ENCODE assay signal across 19 mouse cellular contexts in genomic region chr1:154602531-154602930, GRCm38 (mm10).
DNase-seq lines count a peak whose midpoint lies in the region; ATAC-seq and TF ChIP-seq lines count a peak whose summit lies in the region.
"Had no signal": no experiment of that assay in that cellular context is flagged by ENCODE, and none has a peak within 500 bp of the region (broad histone marks: within the 10 kb centered on the region; RNA-seq: fewer than 3 reads in every experiment).

No protein-coding gene starts in this region.

- H3K4me3 ChIP-seq in left cerebral cortex, adult 2 months = no peak overlapping the region
- no peak overlapping the region for H3K4me3 ChIP-seq in kidney, embryonic 14.5 days (ENCODE audit: low read length)
- H3K4me3 ChIP-seq: embryonic facial prominence, embryonic 10.5 days; embryonic facial prominence, embryonic 12.5 days; forebrain, embryonic 13.5 days; forebrain, embryonic 15.5 days had no signal

- no peak overlapping the region for H3K4me2 ChIP-seq in kidney, embryonic 14.5 days (replicated peaks; ENCODE audit: low read depth, low read length)
- H3K4me2 ChIP-seq: embryonic facial prominence, embryonic 12.5 days; forebrain, embryonic 13.5 days; forebrain, embryonic 15.5 days had no signal

- no peaks in the 10 kb centered on the region for H3K4me1 ChIP-seq in kidney, embryonic 14.5 days (ENCODE audit: control insufficient read depth, insufficient read depth, low read length)
- H3K4me1 ChIP-seq: embryonic facial prominence, embryonic 10.5 days; embryonic facial prominence, embryonic 12.5 days; forebrain, embryonic 13.5 days; forebrain, embryonic 15.5 days had no signal

- no peak overlapping the region for H3K9ac ChIP-seq in kidney, embryonic 14.5 days (ENCODE audit: low read depth, low read length)
- H3K9ac ChIP-seq: embryonic facial prominence, embryonic 12.5 days; forebrain, embryonic 13.5 days; forebrain, embryonic 15.5 days had no signal

- DNase-seq in heart, adult 11 months = peak; percentile 33
- DNase-seq in heart, postnatal 36 days = no peak
- no peak for DNase-seq in left cerebral cortex, adult 2 months (ENCODE audit: extremely low spot score in 1 of 2, low spot score in 2 of 2)
- no peak for DNase-seq in left cerebral cortex, postnatal 10 days (ENCODE audit: extremely low spot score in 1 of 2, low spot score in 2 of 2)
- DNase-seq in right cerebral cortex, adult 18-20 months = peak; percentile 20
- no peak for DNase-seq in right cerebral cortex, postnatal 10 days (ENCODE audit: low spot score in 2 of 2)
- DNase-seq: adrenal gland, adult 2 months; adrenal gland, postnatal 10 days; adrenal gland, postnatal 25 days; cerebellum, adult 11-12 months; cerebellum, adult 2 months; cerebellum, adult 9-10 months; cerebellum, postnatal 10 days; cerebellum, postnatal 25 days had no signal

- no peak for TF ChIP-seq CTCF in left cerebral cortex, adult 2 months (IDR thresholded peaks at IDR 0.05)

- H3K36me3 ChIP-seq in kidney, embryonic 14.5 days (ENCODE audit: control insufficient read depth, insufficient read depth, low read length) = no peaks in the 10 kb centered on the region
- H3K36me3 ChIP-seq: embryonic facial prominence, embryonic 10.5 days; embryonic facial prominence, embryonic 12.5 days; forebrain, embryonic 15.5 days had no signal

- H3K9me3 ChIP-seq in kidney, embryonic 14.5 days (ENCODE audit: control insufficient read depth, low read length) = no peaks in the 10 kb centered on the region
- H3K9me3 ChIP-seq: embryonic facial prominence, embryonic 10.5 days; embryonic facial prominence, embryonic 12.5 days; forebrain, embryonic 13.5 days; forebrain, embryonic 15.5 days had no signal

- 0 out of 2 replicates have a peak overlapping the region, but pooled peaks have one; percentile 4 for H3K27ac ChIP-seq in left cerebral cortex, adult 2 months
- no peak overlapping the region for H3K27ac ChIP-seq in kidney, embryonic 14.5 days (ENCODE audit: low read depth, low read length)
- H3K27ac ChIP-seq: embryonic facial prominence, embryonic 10.5 days; embryonic facial prominence, embryonic 12.5 days; forebrain, embryonic 13.5 days; forebrain, embryonic 15.5 days had no signal

- 98% methylated on average over 1 of the region's 1 CpGs for WGBS in kidney, embryonic 14.5 days

- intact Hi-C loops in heart, postnatal 36 days (cut with DNase I) = no loop called here
- intact Hi-C loops in left cerebral cortex, adult 2 months (cut with DNase I) = no loop called here
- intact Hi-C loops in left cerebral cortex, postnatal 10 days (cut with DNase I) = no loop called here

- no peaks in the 10 kb centered on the region for H3K27me3 ChIP-seq in kidney, embryonic 14.5 days (ENCODE audit: control insufficient read depth, insufficient read depth, low read length)
- H3K27me3 ChIP-seq: embryonic facial prominence, embryonic 12.5 days; forebrain, embryonic 13.5 days; forebrain, embryonic 15.5 days had no signal

- ATAC-seq in kidney, embryonic 14.5 days (ENCODE audit: low FRiP score, low TSS enrichment) = no peak
- ATAC-seq: forebrain, embryonic 13.5 days; forebrain, embryonic 15.5 days had no signal

Comparison
In these comparisons a context has a peak if more than half of its experiments do, and no peak if none do; other contexts are left out.
1. DNase-seq: peak in heart, adult 11 months (single experiment) and right cerebral cortex, adult 18-20 months (single experiment); none in heart, postnatal 36 days (0 of 2), left cerebral cortex, adult 2 months (0 of 2), left cerebral cortex, postnatal 10 days (0 of 2) and right cerebral cortex, postnatal 10 days (0 of 2).